Mouse (Mus musculus): Measurements from ENCODE around the gene Vps13d. TPM values are rescaled to one million over a fixed set of nuclear protein-coding genes. Genes with fewer than 3 reads are reported as not detected.
A peak's percentile ranks its signal among the peaks of the same experiment; 100 is the strongest.

Vps13d gene
- polyA plus RNA-seq, 1 experiment = 23.5 TPM

DNA sequence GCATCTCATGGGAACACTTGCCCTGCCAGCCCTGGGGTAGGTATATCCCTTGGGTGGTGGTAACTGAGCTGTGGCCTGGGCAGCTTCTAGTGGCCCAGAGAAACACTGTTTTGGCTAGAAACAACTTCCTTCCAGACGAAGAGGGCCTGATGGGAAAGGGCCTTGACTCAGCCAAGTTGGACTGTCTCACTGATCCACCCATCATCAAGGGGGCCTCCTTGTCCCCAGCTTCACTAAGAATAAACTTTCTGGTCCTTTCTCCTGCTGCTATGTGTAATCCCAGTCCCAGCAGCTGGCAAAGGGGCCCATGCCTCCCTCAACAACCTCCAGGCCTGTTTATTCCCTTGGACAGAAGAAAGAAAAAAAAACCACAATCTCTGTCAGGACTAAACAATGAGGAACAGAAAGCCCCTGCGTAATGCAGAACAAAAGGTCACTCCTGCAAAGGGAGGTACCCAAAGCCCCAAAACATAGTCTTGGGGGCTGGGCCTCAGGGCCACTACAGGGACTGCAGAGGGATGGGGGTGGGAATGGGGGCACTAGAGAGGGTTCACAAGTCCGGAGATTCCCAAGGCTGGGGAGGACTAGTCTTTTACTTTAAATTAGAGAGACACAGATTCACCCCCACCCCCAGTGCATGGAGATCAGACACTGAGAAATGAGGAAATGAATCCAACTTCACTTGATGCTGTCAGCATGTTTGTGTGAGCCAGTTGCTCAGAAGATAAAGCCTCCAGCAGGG, 38.9 kb upstream of the Vps13d start:
- WGBS = 54% methylated on average over 3 of the region's 3 CpGs
- DNase-seq = no peak

DNA sequence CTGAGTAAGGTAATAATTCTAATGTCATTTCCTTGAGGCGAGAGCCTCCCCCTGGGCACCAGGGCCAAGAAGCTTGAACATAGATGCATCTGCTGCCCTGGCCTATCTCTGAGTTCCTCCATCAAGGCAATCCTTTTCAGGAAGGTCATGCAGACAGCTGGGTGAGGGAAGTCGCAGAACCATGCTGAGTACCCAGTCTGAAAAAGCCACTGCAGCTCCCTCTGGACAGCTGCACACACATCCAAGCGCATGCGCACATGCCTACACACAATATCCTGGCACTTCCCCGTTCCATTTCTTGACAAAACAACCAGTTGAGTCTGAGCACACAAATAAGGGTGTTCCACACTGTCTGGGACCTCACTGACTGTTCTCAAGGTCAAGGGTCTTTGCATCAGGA, 36.9 kb upstream of the Vps13d start:
- Histone ChIP-seq H3K27ac (ENCODE audit: control insufficient read depth, insufficient read depth, low read length) (no peak overlapping the region), H3K36me3 (ENCODE audit: control insufficient read depth, insufficient read depth, low read length) (no peaks in the 10 kb centered on the region), H3K27me3 (ENCODE audit: control insufficient read depth, insufficient read depth, low read length) (no peaks in the 10 kb centered on the region), H3K4me3 (ENCODE audit: control insufficient read depth, insufficient read depth, low read length) (no peak overlapping the region), H3K4me1 (replicated peaks; ENCODE audit: control insufficient read depth, insufficient read depth, low read length) (peaks cover 40% of the 10 kb centered on the region)
- TF ChIP-seq CTCF (IDR thresholded peaks at IDR 0.05; ENCODE audit: borderline replicate concordance, control insufficient read depth, extremely low read depth, insufficient read depth, low read length, poor library complexity) (no peak), POLR2A (IDR thresholded peaks at IDR 0.05; ENCODE audit: control insufficient read depth, extremely low read depth, insufficient read depth, low read length, poor library complexity) (no peak)
- 91% methylated on average over 5 of the region's 5 CpGs for WGBS
- DNase-seq = no peak

More for the DNA sequence above, 38.9 kb upstream of the Vps13d start:
- Histone ChIP-seq H3K27ac (ENCODE audit: control insufficient read depth, insufficient read depth, low read length) (no peak overlapping the region), H3K27me3 (ENCODE audit: control insufficient read depth, insufficient read depth, low read length) (no peaks in the 10 kb centered on the region), H3K4me3 (ENCODE audit: control insufficient read depth, insufficient read depth, low read length) (no peak overlapping the region), H3K36me3 (ENCODE audit: control insufficient read depth, insufficient read depth, low read length) (no peaks in the 10 kb centered on the region), H3K4me1 (replicated peaks; ENCODE audit: control insufficient read depth, insufficient read depth, low read length) (peaks cover 38% of the 10 kb centered on the region)
- TF ChIP-seq CTCF (IDR thresholded peaks at IDR 0.05; ENCODE audit: borderline replicate concordance, control insufficient read depth, extremely low read depth, insufficient read depth, low read length, poor library complexity) = no peak
- TF ChIP-seq POLR2A (IDR thresholded peaks at IDR 0.05; ENCODE audit: control insufficient read depth, extremely low read depth, insufficient read depth, low read length, poor library complexity) = no peak

DNA sequence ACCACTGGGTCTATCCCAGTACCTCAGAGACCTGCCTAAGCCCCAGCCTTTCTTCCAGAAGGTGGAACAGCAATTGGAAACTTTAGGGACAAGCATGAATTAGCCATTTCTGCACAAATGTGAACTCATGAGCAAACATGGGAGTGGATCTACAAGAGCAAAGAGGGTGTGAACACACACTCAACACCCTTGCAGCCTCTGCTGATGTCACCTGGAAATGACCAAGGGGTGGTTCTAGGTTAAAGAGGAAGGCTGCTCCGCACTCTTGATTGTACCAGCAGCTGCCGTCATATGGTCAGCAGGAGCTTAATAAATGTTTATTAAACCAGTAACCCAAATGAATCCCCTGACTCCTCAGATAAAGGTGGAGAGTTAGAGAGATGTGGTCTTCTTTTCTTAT, 35.8 kb upstream of the Vps13d start:
- 93% methylated on average over 2 of the region's 2 CpGs for WGBS
- TF ChIP-seq POLR2A (IDR thresholded peaks at IDR 0.05; ENCODE audit: control insufficient read depth, extremely low read depth, insufficient read depth, low read length, poor library complexity) (no peak), CTCF (IDR thresholded peaks at IDR 0.05; ENCODE audit: borderline replicate concordance, control insufficient read depth, extremely low read depth, insufficient read depth, low read length, poor library complexity) (no peak)
- H3K27ac ChIP-seq (ENCODE audit: control insufficient read depth, insufficient read depth, low read length) = no peak overlapping the region
- H3K4me3 ChIP-seq (ENCODE audit: control insufficient read depth, insufficient read depth, low read length) = no peak overlapping the region
- no peaks in the 10 kb centered on the region for H3K27me3 ChIP-seq (ENCODE audit: control insufficient read depth, insufficient read depth, low read length)
- peaks cover 30% of the 10 kb centered on the region for H3K4me1 ChIP-seq (replicated peaks; ENCODE audit: control insufficient read depth, insufficient read depth, low read length)
- no peak for DNase-seq
- H3K36me3 ChIP-seq (ENCODE audit: control insufficient read depth, insufficient read depth, low read length) = no peaks in the 10 kb centered on the region

DNA sequence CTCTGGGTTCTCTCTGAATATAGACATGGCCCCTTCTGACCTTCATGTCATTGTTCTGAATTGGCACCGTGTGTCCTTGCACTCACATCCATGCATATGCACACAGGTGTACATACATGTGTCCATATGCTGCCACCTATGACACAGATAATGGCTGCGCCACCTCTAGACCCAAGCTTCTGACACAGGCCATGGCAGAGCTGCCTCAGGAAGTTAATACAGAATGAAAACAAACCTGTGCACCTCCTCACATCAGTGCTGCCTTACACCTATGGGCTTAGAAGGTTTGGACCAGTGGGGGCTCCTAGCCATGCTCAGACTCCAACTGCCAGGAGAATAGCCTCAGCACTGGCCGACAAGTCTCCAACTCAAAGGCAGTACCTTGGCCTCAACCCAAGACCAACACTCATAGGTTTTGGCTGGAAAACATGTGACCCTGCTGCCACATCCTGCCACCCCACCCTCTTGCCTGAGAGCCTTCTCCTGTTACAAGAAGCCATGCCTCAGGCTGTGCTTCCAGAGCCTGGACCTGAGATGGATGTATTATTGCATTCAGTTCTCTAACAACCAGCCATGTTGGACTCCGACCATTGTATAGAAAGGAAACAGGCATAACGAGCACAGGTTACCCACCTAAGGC, 34.8 kb upstream of the Vps13d start:
- H3K4me1 ChIP-seq (replicated peaks; ENCODE audit: control insufficient read depth, insufficient read depth, low read length) = peaks cover 35% of the 10 kb centered on the region
- peak; percentile 41 for DNase-seq
- no peak overlapping the region for H3K4me3 ChIP-seq (ENCODE audit: control insufficient read depth, insufficient read depth, low read length)
- peak overlapping the region; percentile 82 for H3K27ac ChIP-seq (ENCODE audit: control insufficient read depth, insufficient read depth, low read length)
- no peaks in the 10 kb centered on the region for H3K27me3 ChIP-seq (ENCODE audit: control insufficient read depth, insufficient read depth, low read length)
- WGBS = 71% methylated on average over 5 of the region's 5 CpGs
- TF ChIP-seq POLR2A (IDR thresholded peaks at IDR 0.05; ENCODE audit: control insufficient read depth, extremely low read depth, insufficient read depth, low read length, poor library complexity) (no peak), CTCF (IDR thresholded peaks at IDR 0.05; ENCODE audit: borderline replicate concordance, control insufficient read depth, extremely low read depth, insufficient read depth, low read length, poor library complexity) (no peak)
- no peaks in the 10 kb centered on the region for H3K36me3 ChIP-seq (ENCODE audit: control insufficient read depth, insufficient read depth, low read length)

DNA sequence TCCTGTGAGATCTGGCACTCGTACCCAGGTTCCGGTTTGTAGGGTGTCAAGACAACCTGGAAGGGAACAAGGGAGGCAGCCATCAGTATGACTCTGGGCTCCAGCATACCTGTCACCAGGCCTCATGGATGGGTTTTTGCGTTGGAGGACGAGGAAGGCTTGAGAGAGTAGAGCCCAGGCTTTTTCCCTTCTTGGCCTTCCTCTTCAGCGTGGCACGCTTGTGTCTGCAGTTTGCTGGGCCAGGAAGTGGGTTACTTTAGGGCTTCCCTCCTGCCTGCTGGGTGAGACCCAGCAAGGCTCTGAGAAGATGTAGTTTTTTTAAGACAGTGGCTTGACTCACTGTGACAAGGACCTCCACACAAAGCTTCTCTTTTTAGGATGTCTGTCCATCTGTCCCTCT, 34.2 kb upstream of the Vps13d start:
- Histone ChIP-seq H3K4me1 (replicated peaks; ENCODE audit: control insufficient read depth, insufficient read depth, low read length) (peaks cover 41% of the 10 kb centered on the region), H3K36me3 (ENCODE audit: control insufficient read depth, insufficient read depth, low read length) (no peaks in the 10 kb centered on the region), H3K27me3 (ENCODE audit: control insufficient read depth, insufficient read depth, low read length) (no peaks in the 10 kb centered on the region), H3K4me3 (ENCODE audit: control insufficient read depth, insufficient read depth, low read length) (0 out of 2 replicates have a peak overlapping the region, but pooled peaks have one; percentile 8), H3K27ac (ENCODE audit: control insufficient read depth, insufficient read depth, low read length) (peak overlapping the region; percentile 82)
- TF ChIP-seq CTCF (IDR thresholded peaks at IDR 0.05; ENCODE audit: borderline replicate concordance, control insufficient read depth, extremely low read depth, insufficient read depth, low read length, poor library complexity) = no peak
- TF ChIP-seq POLR2A (IDR thresholded peaks at IDR 0.05; ENCODE audit: control insufficient read depth, extremely low read depth, insufficient read depth, low read length, poor library complexity) = no peak
- WGBS = 11% methylated on average over 6 of the region's 6 CpGs
- peak; percentile 69 for DNase-seq

DNA sequence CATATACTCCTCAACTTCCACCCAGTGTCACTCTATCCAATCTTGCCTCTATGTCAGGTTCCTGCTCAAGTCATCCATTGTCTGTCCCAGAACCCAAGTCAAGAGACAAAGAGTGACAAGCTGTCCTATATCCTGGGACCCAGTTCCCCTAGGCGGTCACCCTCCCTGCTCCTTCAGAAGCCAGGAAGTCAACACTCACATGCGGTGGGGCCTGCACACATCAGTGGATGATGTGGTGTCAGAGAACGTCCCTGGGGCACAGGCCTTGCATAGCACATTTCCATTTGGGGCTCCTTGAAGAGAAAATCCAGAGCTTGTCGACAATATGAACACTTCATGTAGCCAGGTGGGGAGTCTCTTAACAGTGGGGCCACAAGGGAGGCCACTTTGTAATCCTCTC, 29.8 kb upstream of the Vps13d start:
- no peak for DNase-seq
- TF ChIP-seq POLR2A (IDR thresholded peaks at IDR 0.05; ENCODE audit: control insufficient read depth, extremely low read depth, insufficient read depth, low read length, poor library complexity) (no peak), CTCF (IDR thresholded peaks at IDR 0.05; ENCODE audit: borderline replicate concordance, control insufficient read depth, extremely low read depth, insufficient read depth, low read length, poor library complexity) (no peak)
- H3K4me3 ChIP-seq (ENCODE audit: control insufficient read depth, insufficient read depth, low read length) = no peak overlapping the region
- no peak overlapping the region for H3K27ac ChIP-seq (ENCODE audit: control insufficient read depth, insufficient read depth, low read length)
- H3K36me3 ChIP-seq (ENCODE audit: control insufficient read depth, insufficient read depth, low read length) = no peaks in the 10 kb centered on the region
- H3K4me1 ChIP-seq (replicated peaks; ENCODE audit: control insufficient read depth, insufficient read depth, low read length) = peaks cover 43% of the 10 kb centered on the region
- 58% methylated on average over 4 of the region's 4 CpGs for whole genome bisulfite sequencing
- no peaks in the 10 kb centered on the region for H3K27me3 ChIP-seq (ENCODE audit: control insufficient read depth, insufficient read depth, low read length)
